Mouse (Mus musculus) lung, embryonic 14.5 days (tissue): Measurements from ENCODE around the gene Meltf. TPM values are rescaled to one million over a fixed set of nuclear protein-coding genes. Genes with fewer than 3 reads are reported as not detected.

ENCODE experiments used
- ATAC-seq: fragments of 200-750 bp; cut with Nextera tagmentation; 2 replicates; pipeline ENCODE4 v1.8.0; 2017; ENCODE audit warnings: mild to moderate bottlenecking, moderate TSS enrichment, moderate library complexity; ENCODE audit not compliant: insufficient read depth
- DNase-seq: peaks from one replicate; pipeline ENCODE4 v3.0.0-alpha.2; 2015
- H3K27ac ChIP-seq: fragments of 300-500 bp; sonication (generic); 2 replicates; pipeline ENCODE4 v1.5.1; 2014; ENCODE audit warnings: low read depth, mild to moderate bottlenecking, moderate library complexity
- H3K27me3 ChIP-seq: fragments of 300-500 bp; sonication (generic); 2 replicates; pipeline ENCODE4 v1.6.1; 2014; ENCODE audit warnings: low read length, control low read depth; ENCODE audit not compliant: insufficient read depth
- H3K36me3 ChIP-seq: fragments of 300-500 bp; sonication (generic); 2 replicates; pipeline ENCODE4 v1.6.1; 2014; ENCODE audit warnings: control low read depth; ENCODE audit not compliant: insufficient read depth
- H3K4me1 ChIP-seq: fragments of 300-500 bp; sonication (generic); 2 replicates; pipeline ENCODE4 v1.6.1; 2014; ENCODE audit warnings: antibody characterized with exemption, control low read depth; ENCODE audit not compliant: insufficient read depth
- H3K4me2 ChIP-seq: fragments of 300-500 bp; sonication (generic); 2 replicates; pipeline ENCODE4 v1.6.1; 2014; ENCODE audit warnings: mild to moderate bottlenecking
- H3K4me3 ChIP-seq: fragments of 300-500 bp; sonication (generic); 2 replicates; pipeline ENCODE4 v1.5.1; 2014; ENCODE audit warnings: low read depth, low read length
- H3K9ac ChIP-seq: fragments of 300-500 bp; sonication (generic); 2 replicates; pipeline ENCODE4 v1.6.1; 2014
- H3K9me3 ChIP-seq: fragments of 300-500 bp; sonication (generic); 2 replicates; pipeline ENCODE4 v1.6.1; 2016; ENCODE audit warnings: low read depth, low read length, control low read depth
- CTCF ChIP-seq: IDR thresholded peaks from 2 replicates; pipeline ENCODE4 v1.5.1; 2016; ENCODE audit warnings: antibody characterized with exemption, low read depth
- WGBS: fragments of 180-500 bp; shearing (Covaris S2); extraction: QIAGEN DNeasy Blood & Tissue Kit; methylation state at CpG from one replicate; pipeline ENCODE4 v1.1.7; 2014; 5-methylcytosine and 5-hydroxymethylcytosine counted together
- polyA plus RNA-seq: library from polyadenylated mRNA; unstranded; fragments of >200 nt; fragmentation: Nextera tagmentation; extraction: Ambion mirVana; gene quantifications from 2 replicates; pipeline ENCODE4 v1.2.1, GENCODE M21; 2014

The Meltf gene
- polyA plus RNA-seq, 1 experiment from 2014 or later, result 0.08 TPM

DNA sequence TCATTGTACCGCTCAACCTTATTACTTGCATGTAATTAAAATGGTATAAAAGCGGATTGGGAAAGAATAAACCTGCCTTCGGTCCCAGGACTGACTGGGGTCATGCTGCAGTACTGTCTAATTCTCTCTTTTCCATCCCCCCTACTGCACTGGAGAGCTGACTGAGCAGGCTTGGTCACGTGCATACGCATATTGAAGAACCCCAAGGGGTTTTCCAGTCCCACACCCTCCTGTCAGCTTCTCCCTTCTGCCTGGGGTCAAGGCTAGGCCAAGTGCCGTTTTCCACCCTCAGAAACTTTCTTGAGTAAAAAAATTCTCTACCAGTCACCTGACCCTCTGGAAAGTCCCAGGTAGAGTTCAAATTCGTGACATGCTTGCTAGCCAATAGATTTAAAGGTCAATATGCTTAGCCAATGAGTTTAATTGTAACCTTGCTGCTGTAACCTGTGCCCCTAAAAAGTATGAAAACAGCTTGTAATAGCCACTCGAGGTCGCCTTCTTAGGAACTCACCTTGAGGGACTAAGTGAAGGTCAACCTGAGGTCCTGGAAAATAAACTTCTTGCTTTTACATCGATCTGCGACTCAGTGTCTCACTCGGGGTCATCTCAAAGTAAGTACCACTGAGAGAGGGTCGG is 48.1 kb downstream of the Meltf start:
- H3K4me3 ChIP-seq, result no peak overlapping the region
- ATAC-seq (no peak), DNase-seq (no peak)
- 74% methylated on average over 13 of the region's 13 CpGs for WGBS
- no peak overlapping the region for H3K27ac ChIP-seq
- no peak overlapping the region for H3K4me2 ChIP-seq
- peaks cover 5% of the 10 kb centered on the region; the same call in 1 of the 2 replicates for H3K27me3 ChIP-seq
- H3K4me1 ChIP-seq, result no peaks in the 10 kb centered on the region
- H3K9me3 ChIP-seq, result no peaks in the 10 kb centered on the region
- TF ChIP-seq CTCF, result no peak
- no peak overlapping the region for H3K9ac ChIP-seq
- H3K36me3 ChIP-seq, result no peaks in the 10 kb centered on the region

DNA sequence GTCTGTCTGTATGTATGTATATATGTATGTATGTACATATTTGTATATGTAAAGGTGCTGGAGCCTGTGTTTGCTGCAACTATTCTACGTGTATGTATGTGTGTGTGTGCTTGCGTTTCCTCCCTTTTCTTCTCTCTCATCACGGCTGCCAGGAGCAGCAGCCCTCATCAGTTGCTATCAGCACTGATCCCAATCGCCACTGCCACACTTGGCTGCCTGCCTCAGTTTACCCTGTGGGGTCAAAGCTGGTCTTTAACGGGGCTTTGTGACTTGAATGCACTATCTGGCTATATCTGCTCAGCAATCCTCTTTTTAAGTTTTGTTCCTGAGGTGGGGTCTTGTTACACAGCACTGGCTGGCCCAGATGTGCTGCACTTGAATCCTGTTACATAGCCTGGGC is 48.8 kb downstream of the Meltf start:
- no peak for DNase-seq
- no peaks in the 10 kb centered on the region for H3K36me3 ChIP-seq
- no peak overlapping the region for H3K27ac ChIP-seq
- no peaks in the 10 kb centered on the region for H3K9me3 ChIP-seq
- WGBS, result 80% methylated on average over 5 of the region's 5 CpGs
- peaks cover 5% of the 10 kb centered on the region; the same call in 1 of the 2 replicates for H3K27me3 ChIP-seq
- TF ChIP-seq CTCF, result no peak
- H3K4me1 ChIP-seq, result no peaks in the 10 kb centered on the region
- H3K9ac ChIP-seq, result no peak overlapping the region
- no peak overlapping the region for H3K4me3 ChIP-seq
- ATAC-seq, result no peak
- H3K4me2 ChIP-seq, result no peak overlapping the region

GRCm38 (mm10) chr16:31931330-31931729 is 52.7 kb downstream of the Meltf start:
- ATAC-seq (no peak), DNase-seq (no peak)
- H3K9me3 ChIP-seq, result no peaks in the 10 kb centered on the region
- no peak overlapping the region for H3K4me3 ChIP-seq
- no peak overlapping the region for H3K9ac ChIP-seq
- 0 out of 2 replicates have a peak, but pooled peaks cover 2% of the 10 kb centered on the region for H3K4me1 ChIP-seq
- H3K4me2 ChIP-seq, result no peak overlapping the region; the same call in 1 of the 2 replicates
- TF ChIP-seq CTCF, result no peak
- no peak overlapping the region for H3K27ac ChIP-seq
- H3K36me3 ChIP-seq, result no peaks in the 10 kb centered on the region
- H3K27me3 ChIP-seq, result peaks cover 40% of the 10 kb centered on the region
- 55% methylated on average over 17 of the region's 17 CpGs for WGBS

DNA sequence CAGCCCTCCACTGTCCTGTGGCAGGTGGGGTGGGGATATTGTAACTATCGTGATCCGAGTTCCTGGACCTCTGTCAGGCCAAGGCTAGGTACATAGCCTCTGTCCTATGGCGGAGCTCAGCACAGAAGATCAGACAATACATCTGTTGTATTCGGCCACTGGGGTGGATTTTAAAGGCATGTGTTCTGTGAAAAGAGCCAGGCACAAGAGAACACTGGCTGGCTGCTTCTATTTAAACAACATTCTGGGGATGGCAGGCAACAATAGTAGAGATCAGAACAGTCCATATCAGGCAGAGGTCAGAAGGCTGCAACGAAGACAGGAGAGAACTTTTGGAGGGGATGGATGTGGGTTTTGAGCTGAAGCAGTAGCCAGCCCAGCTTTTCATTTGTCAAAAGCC is 53.6 kb downstream of the Meltf start:
- TF ChIP-seq CTCF, result no peak
- 0 out of 2 replicates have a peak, but pooled peaks have one; percentile 7 for ATAC-seq
- H3K9ac ChIP-seq, result no peak overlapping the region
- H3K4me3 ChIP-seq, result peak overlapping the region; percentile 51; the same call in 1 of the 2 replicates
- whole genome bisulfite sequencing, result 62% methylated on average over 5 of the region's 5 CpGs
- peak overlapping the region; percentile 90 for H3K4me2 ChIP-seq
- H3K27me3 ChIP-seq, result peaks cover 41% of the 10 kb centered on the region
- H3K4me1 ChIP-seq, result 0 out of 2 replicates have a peak, but pooled peaks cover 2% of the 10 kb centered on the region
- H3K36me3 ChIP-seq, result no peaks in the 10 kb centered on the region
- no peaks in the 10 kb centered on the region for H3K9me3 ChIP-seq
- no peak for DNase-seq
- no peak overlapping the region for H3K27ac ChIP-seq

DNA sequence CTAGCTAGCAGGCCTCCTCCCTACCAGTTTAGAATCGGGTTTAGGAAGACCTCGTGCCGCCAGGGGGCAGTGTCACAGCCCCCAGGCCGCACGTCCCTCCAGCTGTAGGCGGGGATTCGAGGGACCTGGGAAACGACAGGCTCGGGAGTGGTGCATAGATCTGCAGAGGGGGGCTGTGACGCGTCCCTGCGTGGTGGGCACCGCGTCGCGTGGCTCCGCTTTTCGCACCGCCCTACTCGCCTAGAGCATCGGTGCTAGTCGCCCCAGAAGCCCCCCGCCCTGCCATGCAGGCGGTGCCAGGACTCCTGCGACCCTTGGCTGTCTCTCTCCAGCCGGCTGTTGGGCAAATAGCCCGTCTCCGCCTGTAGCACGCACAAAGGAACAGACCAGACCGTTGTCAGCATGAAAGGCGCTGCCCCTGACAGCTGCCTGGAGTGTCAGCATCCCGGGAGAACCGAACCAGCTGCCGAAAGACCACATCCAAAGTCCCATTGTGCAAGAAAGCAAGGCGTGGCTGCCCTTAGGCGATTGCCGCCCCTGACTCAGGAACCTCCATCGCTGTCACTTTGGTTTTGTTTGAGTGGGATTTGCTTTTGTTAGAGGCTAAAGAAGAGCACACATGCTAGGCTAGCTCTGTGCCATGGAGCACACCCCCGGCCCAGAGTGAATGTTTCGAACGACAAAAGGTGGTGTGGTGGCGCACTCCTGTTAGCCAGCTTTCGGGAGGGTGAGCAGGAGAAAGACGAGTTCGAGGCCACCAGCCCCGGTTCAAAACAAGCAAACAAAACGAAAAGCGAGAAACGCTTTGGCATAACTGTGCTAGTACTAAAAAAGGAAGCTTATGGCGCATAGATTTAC is 54.5 kb downstream of the Meltf start:
- peak overlapping the region; percentile 51 for H3K4me3 ChIP-seq
- peaks cover 41% of the 10 kb centered on the region for H3K27me3 ChIP-seq
- no peaks in the 10 kb centered on the region for H3K36me3 ChIP-seq
- peak overlapping the region; percentile 51 for H3K9ac ChIP-seq
- no peaks in the 10 kb centered on the region for H3K9me3 ChIP-seq
- TF ChIP-seq CTCF, result peak; percentile 95
- peak overlapping the region; percentile 90 for H3K4me2 ChIP-seq
- H3K4me1 ChIP-seq, result 0 out of 2 replicates have a peak, but pooled peaks cover 2% of the 10 kb centered on the region
- peak; percentile 95 for ATAC-seq
- H3K27ac ChIP-seq, result no peak overlapping the region
- 1% methylated on average over 50 of the region's 50 CpGs for WGBS
- DNase-seq, result peak; percentile 97

DNA sequence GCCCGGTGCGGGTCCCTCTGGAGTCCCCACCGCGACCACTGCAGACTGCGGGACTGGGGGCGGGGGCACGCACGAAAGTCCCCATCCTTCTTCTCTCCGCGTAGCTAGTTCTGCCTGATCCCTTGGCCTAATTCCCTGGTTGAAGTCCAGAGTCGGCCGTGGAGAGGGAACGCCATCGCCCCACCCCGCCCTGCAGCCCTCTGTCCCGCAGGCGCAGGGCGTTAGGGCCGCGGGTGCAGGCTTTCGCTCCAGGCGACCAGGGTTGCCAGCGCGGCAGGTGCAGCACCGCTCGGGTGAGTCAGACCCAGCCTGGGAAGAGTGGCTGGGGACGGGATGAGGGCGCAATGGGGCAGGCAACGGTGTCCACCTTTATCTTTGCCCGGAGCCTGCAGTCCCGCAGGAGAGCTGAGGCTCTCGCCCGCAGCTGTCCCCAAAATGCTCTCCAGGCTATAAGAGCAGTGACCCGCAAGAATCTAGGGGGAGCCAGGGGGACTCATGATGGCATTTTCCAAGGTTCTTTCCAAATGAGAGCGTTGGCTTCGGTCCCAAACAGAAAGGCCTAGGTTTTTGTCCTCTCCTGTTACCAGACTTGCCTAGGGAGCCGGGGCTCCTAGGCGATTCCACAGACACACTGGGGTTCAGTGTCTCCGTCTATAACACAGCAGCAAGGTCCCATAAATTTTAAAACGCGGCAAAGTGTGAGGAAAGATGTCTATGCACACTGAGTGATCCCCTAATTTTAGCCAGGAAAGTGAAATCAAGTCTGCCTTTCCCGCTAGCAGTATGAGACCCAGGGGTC is 55.3 kb downstream of the Meltf start, which contains the start of gene Pigz:
Gene Pigz (plus strand): TSS at position 101 of the 799 bp plus-strand sequence.
- H3K9me3 ChIP-seq, result no peaks in the 10 kb centered on the region
- no peak within 1 kb of the TSS for H3K27ac ChIP-seq
- WGBS, result 8% methylated on average over 42 of the region's 42 CpGs
- peak within 1 kb of the TSS; percentile 51 for H3K4me3 ChIP-seq
- 0 out of 2 replicates have a peak, but pooled peaks cover 2% of the 10 kb centered on the region for H3K4me1 ChIP-seq
- peaks cover 41% of the 10 kb centered on the region for H3K27me3 ChIP-seq
- H3K4me2 ChIP-seq, result peak within 1 kb of the TSS; percentile 90
- ATAC-seq, result no peak
- no peak for DNase-seq
- H3K36me3 ChIP-seq, result no peaks in the 10 kb centered on the region
- no peak for TF ChIP-seq CTCF
- peak within 1 kb of the TSS; percentile 51 for H3K9ac ChIP-seq
